Mouse (Mus musculus): ENCODE measurements at regions not wholly inside any gene's neighbourhood (a gene's known extent, or its start where the extent isn't known, plus 50 kb on each side); places are given as distances from the start of the nearest gene placed in this dataset.

DNA sequence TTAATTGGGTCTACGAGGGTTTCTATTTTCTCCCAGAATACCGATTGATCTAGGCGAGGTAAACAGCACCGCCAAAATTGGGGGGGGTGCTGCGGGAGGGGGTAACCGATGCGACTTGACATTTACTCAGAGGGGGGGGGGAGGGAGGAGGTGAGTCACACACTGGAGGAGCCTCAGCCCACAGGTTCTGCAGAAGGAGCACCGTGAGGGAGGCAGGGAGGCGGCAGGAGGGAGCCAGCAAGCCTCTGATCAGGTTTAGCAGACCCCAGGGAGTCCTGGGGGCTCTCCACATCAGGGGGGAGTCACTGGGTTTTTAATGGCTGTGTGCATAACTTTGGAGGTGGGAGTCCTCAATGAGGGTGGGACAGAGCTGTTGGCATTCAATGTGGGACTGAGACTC lies 51.3 kb upstream of the Ier5l start:
- DNase-seq = no peak

DNA sequence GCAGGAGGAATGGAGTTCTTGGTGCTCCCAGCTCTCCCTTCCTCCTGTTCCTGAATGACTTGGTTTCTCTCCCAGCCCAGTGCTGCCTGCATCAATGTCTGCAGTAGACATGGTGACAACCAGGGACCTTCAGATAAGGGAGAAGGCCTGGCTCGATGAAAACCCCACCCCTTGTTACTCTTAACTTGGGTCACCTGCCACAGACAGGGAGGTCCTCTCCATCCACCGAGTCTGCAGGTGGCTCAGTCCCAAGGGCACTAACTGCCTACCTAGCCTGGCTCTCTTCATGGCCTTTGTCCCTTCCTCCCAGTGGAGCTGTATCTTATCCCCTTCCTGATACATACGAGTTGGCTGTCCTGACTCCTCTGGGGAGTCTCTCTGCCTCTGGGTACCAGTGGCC lies 51.8 kb upstream of the Ier5l start:
- DNase-seq = no peak

DNA sequence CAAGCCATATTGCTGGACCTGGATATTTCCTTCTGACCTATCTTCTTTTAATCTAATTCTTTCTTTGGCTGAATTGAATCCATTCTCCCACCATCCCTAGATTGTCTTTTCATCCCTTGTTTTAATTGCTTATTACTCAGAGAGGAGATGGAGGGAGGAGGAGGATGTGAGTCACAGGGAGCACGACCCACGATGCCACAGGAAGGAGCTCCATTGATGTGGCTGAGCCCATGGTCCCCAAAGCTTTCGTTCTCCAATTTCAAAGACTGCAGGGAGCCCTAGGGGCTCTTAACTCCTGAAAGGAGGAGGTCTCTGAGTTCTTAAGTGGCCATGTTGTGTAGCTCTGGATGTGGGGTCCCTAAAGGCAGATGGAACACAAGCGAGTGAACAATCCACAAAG lies 53.5 kb upstream of the Ier5l start:
- DNase-seq = no peak

DNA sequence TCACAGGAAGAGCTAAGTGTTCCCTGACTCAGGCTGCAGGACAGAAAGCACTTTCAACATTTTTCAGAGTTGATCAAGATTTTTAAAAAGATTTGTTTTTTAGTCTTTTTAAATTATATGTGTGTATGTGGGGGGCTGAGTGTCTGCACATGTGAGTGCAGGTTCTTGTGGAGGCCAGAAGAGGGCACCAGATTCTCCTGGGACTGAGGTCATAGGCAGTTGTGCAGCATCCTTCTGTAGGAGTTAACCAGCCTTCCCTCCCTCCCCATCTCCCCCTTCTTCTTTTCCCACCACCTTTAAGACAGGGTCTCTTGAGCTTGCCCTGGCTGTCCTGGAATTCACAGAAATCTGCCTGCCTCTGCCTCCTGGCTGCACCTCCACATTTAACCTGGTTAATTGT lies 58.9 kb upstream of the Ier5l start:
- DNase-seq = no peak

DNA sequence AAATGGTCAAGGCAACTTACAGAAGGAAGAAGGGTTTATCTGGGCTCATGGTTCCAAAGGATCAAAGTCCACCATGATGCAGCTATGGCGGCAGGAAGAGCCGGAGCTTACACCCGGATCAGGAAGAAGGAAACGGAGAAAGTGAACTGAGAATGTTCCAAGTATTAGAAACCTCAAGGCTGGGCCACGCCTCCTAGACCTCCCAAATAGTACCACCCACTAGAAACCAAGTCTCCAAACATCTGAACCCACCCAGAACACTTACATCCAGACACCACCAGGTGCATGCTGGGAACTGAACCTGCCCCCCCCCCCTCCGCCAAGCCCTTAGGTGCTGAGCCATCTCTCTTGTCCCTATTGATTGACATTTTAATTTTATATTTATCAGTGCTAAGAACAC lies 59.3 kb upstream of the Ier5l start:
- DNase-seq = no peak

DNA sequence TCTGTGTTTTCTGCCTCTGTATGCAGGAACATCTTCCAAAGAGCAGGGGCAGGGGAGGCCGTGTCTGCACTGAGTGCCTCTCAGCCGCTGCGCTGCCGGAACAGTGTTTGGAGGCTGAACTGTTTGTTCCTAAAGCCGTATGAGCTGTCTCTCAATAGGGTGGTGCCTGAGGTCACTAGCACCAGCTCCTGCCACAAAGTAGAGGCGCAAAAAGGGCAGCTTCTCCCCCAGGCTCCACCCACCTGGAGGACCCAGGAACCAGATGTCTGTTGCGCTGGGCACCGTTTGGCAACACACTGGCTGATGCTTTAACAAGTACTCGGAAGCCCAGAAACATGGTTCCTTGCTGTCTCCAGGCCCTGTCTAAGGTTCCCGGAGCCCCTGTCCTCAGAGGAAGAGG lies 60.4 kb upstream of the Cstad start:
- no peak for DNase-seq

DNA sequence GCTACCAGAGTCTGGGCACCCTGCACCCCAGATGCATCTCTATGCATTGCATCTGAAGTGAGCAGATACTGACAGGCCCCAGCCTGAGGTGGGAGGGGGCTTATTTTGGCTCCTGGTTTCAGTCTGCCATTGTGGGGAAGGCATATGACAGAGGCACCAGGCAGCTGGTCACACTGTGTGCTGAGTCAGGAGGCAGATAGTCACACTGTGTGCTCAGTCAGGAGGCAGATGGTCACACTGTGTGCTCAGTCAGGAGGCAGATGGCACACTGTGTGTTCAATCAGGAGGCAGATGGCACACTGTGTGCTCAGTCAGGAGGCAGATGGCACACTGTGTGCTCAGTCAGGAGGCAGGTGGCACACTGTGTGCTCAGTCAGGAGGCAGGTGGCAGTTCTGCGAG lies 55.5 kb upstream of the Cstad start:
- no peak for DNase-seq

DNA sequence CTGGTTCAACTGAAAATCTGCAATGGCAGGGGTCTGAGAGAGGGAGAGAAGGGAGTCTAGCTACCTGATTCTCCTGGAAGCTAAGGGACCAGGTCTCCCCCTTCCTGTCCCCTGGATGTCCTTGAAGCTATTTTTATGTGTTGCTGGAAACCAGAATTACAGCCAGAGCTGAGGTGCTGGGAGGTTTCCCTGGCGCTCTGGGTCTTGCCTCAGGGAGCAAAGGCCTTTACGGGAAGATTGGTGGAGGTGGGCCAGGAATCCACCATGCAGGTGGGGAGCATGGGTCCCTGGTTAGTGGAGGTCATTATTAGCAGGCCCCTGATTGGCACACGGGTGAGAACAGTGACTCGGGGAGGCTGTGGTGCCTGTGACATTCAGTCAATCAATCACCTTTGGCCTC lies 53.3 kb upstream of the Cstad start:
- DNase-seq = peak in 1 of 2 experiments; percentile 35

DNA sequence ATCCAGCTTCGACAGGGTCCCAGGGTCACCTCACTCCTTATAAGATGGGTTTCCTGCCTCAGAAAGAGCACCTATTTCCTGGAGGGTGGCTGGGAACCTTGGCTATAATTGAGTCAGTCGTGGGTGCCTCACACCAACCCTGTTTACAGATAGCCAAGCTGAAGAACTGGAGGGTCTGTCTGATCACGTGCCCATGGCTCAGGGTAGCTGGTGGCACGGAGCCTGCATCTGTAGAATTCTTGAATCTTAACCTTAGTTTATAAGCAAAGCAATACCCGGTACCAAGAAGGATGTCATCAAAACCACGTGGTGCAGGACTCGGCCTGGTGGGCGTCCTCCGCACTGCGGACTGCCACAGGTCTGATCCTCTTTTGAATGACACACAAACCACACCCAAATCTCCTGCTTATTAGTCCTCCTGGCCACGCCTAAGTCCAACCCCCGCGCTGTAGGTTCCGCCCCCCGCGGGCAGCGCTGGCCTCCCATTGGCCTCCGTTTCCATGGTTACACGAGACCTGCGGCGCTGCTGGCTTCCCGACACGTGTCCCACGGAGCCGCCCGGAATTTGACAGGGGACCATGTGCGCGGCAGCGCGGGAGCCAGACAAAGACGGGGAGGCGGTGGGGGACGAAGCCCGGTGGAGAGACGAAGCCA lies 49.9 kb upstream of the Cstad start:
- DNase-seq = peak; percentile 92 to 95

Measured in kidney, postnatal 4 days (tissue).